Mouse (Mus musculus) heart, embryonic 12.5 days (tissue): Measurements from ENCODE around the gene Tfcp2l1. TPM values are rescaled to one million over a fixed set of nuclear protein-coding genes. Genes with fewer than 3 reads are reported as not detected.

Experiments used
- ATAC-seq: fragments of 200-750 bp; cut with Nextera tagmentation; 2 replicates; pipeline ENCODE4 v1.8.0; 2017; ENCODE audit warnings: moderate TSS enrichment, moderate library complexity; ENCODE audit not compliant: insufficient number of reproducible peaks, low FRiP score
- H3K27ac ChIP-seq: fragments of 300-500 bp; sonication (generic); 2 replicates; pipeline ENCODE4 v1.5.1; 2016; ENCODE audit warnings: mild to moderate bottlenecking, moderate library complexity; ENCODE audit not compliant: poor library complexity, severe bottlenecking
- H3K27me3 ChIP-seq: fragments of 300-500 bp; sonication (generic); replicated peaks from 2 replicates; pipeline ENCODE4 v1.6.1; 2016; ENCODE audit warnings: mild to moderate bottlenecking, moderate library complexity
- H3K36me3 ChIP-seq: fragments of 300-500 bp; sonication (generic); 2 replicates; pipeline ENCODE4 v1.6.1; 2016; ENCODE audit warnings: mild to moderate bottlenecking, moderate library complexity
- H3K4me1 ChIP-seq: fragments of 300-500 bp; sonication (generic); replicated peaks from 2 replicates; pipeline ENCODE4 v1.6.1; 2016; ENCODE audit warnings: mild to moderate bottlenecking
- H3K4me2 ChIP-seq: fragments of 300-500 bp; sonication (generic); 2 replicates; pipeline ENCODE4 v1.6.1; 2016; ENCODE audit warnings: mild to moderate bottlenecking, moderate library complexity
- H3K4me3 ChIP-seq: fragments of 300-500 bp; sonication (generic); 2 replicates; pipeline ENCODE4 v1.5.1; 2016; ENCODE audit warnings: mild to moderate bottlenecking
- H3K9ac ChIP-seq: fragments of 300-500 bp; sonication (generic); 2 replicates; pipeline ENCODE4 v1.6.1; 2016; ENCODE audit warnings: mild to moderate bottlenecking, moderate library complexity
- H3K9me3 ChIP-seq: fragments of 300-500 bp; sonication (generic); replicated peaks from 2 replicates; pipeline ENCODE4 v1.6.1; 2016; ENCODE audit warnings: mild to moderate bottlenecking, moderate library complexity
- WGBS: fragments of 180-500 bp; shearing (Covaris S2); methylation state at CpG from one replicate; pipeline ENCODE4 v1.1.7; 2016; 5-methylcytosine and 5-hydroxymethylcytosine counted together
- polyA plus RNA-seq: library from polyadenylated mRNA; unstranded; fragments of >200 nt; fragmentation: Nextera tagmentation; extraction: Ambion mirVana; gene quantifications from 2 replicates; pipeline ENCODE4 v1.2.1, GENCODE M21; 2016

The Tfcp2l1 gene
- polyA plus RNA-seq, 1 experiment from 2014 or later: 1.7 TPM

DNA sequence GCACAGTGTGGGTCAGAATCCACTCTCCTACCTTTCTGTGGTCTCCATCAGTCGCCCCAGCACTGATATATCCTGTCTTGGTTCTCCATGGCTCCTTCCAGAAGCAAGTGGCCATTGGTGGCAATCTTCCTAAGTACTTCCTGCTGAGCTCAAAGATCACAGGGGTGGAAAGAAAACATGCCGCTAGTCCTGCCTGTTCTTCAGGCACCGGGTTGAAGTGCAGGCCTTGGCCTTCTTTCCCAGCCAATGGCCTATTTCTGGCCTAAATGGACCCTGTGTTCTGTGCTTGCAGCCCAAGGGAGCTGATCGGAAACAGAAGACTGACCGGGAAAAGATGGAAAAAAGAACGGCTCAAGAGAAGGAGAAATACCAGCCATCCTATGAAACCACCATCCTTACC lies 31.0 kb downstream of the Tfcp2l1 start:
- ATAC-seq: no peak
- Histone ChIP-seq H3K4me3 (no peak overlapping the region), H3K27me3 (no peaks in the 10 kb centered on the region), H3K9me3 (no peaks in the 10 kb centered on the region), H3K4me2 (no peak overlapping the region), H3K4me1 (peaks cover 39% of the 10 kb centered on the region), H3K36me3 (no peaks in the 10 kb centered on the region), H3K9ac (no peak overlapping the region), H3K27ac (no peak overlapping the region)
- WGBS: 62% methylated on average over 6 of the region's 6 CpGs

DNA sequence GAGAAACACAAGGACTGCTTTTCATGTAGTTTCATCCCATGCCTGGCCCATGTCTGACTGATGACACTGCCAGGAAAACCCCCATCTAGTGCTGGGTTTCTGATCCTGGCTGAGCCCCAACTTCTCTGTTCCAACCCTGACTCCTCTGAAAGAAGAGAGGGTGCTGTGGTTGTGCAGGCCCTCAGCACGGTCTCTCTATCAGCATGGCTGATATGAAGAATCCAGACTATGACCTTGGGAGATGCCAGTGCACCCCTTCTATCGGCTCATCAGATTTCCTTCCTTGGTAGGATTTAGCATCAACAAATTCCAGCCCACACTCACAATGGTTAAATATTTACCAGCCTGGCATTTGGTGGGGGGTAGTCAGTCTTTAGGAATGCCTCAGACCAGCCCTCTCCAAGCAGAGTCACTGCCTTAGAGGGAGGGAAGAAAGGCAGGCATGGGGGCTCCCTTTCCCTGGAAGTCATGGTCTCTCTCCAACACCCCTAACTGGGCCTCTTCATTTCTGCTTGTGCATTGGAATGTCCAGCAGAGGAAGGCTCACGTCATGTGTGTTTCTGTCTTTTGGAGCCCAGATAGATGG lies 33.2 kb downstream of the Tfcp2l1 start:
- ATAC-seq: no peak
- WGBS: 22% methylated on average over 3 of the region's 3 CpGs
- Histone ChIP-seq H3K9me3 (no peaks in the 10 kb centered on the region), H3K27me3 (no peaks in the 10 kb centered on the region), H3K4me2 (no peak overlapping the region), H3K36me3 (no peaks in the 10 kb centered on the region), H3K27ac (no peak overlapping the region), H3K9ac (no peak overlapping the region), H3K4me3 (no peak overlapping the region), H3K4me1 (peaks cover 39% of the 10 kb centered on the region)

DNA sequence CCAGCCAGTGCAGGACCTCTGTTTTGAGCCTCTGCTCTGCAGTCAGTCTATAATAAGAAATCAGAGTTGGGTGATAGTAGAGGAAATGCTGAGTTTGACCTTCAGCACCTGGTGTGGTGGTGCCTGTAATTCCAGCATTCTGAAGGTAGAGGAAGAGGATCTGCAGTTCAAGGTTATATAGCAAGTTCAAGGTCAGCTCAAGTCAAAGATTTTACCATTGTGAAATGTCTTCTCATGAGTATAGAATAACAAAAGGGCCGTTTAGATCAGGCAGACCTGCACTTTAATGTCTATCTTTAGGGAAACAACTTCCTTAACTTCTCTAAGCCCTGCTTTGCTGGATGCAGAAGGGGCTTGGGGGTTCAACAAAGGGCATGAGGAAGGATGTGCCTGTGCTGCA lies 35.3 kb downstream of the Tfcp2l1 start:
- H3K9ac ChIP-seq: no peak overlapping the region
- WGBS: 47% methylated on average over 1 of the region's 1 CpGs

DNA sequence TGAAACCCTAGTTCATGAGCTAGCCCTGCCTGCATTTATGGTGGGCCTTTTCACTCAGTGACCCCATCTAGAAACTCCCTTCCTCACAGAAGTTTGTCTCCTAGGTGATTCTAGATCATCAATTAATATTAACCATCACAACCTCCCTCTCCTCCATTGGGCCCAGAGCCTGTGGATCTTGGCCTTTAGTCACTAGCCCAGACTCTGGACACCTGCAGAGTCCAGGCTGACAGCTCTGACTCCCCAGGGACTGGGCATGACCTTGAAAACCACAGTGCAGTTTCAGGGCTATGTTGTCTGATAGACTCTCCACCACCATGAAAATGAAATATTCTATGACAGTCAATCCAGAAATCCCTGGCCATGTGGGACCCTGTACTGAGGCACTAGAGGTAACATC lies 39.8 kb downstream of the Tfcp2l1 start:
- H3K4me2 ChIP-seq: no peak overlapping the region
- no peak overlapping the region for H3K9ac ChIP-seq
- 0 out of 2 replicates have a peak, but pooled peaks cover 6% of the 10 kb centered on the region for H3K27me3 ChIP-seq
- no peaks in the 10 kb centered on the region for H3K9me3 ChIP-seq
- no peaks in the 10 kb centered on the region for H3K36me3 ChIP-seq
- no peak overlapping the region for H3K4me3 ChIP-seq
- H3K27ac ChIP-seq: no peak overlapping the region
- ATAC-seq: no peak
- H3K4me1 ChIP-seq: peaks cover 9% of the 10 kb centered on the region

More for the DNA sequence above, 35.3 kb downstream of the Tfcp2l1 start:
- H3K4me3 ChIP-seq: no peak overlapping the region
- no peaks in the 10 kb centered on the region for H3K36me3 ChIP-seq
- no peak overlapping the region for H3K4me2 ChIP-seq
- H3K4me1 ChIP-seq: peaks cover 39% of the 10 kb centered on the region
- H3K27me3 ChIP-seq: no peaks in the 10 kb centered on the region
- H3K27ac ChIP-seq: no peak overlapping the region
- no peak for ATAC-seq
- H3K9me3 ChIP-seq: no peaks in the 10 kb centered on the region

DNA sequence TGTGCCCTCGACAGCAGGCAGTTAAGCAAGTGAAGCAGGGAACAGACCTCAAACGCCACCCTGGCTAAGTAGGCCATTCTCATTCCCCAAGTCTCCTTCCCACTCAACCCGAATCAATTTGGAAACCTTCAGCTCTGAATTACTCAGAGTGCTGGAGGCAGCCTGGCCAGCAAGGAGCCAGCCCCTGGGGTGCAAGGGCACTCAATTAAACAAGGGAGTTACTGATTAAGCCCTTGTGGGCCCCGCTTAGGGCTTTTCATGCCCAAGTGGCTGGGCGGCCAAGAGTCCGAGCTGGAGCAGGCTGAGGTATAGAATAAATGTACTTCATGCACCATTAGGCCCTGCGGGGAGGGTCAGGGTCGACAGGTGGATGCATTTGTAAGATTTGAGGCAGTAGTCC lies 44.5 kb downstream of the Tfcp2l1 start:
- no peak overlapping the region for H3K9ac ChIP-seq
- H3K9me3 ChIP-seq: no peaks in the 10 kb centered on the region
- H3K36me3 ChIP-seq: no peaks in the 10 kb centered on the region
- H3K27me3 ChIP-seq: 0 out of 2 replicates have a peak, but pooled peaks cover 6% of the 10 kb centered on the region
- ATAC-seq: no peak
- H3K27ac ChIP-seq: no peak overlapping the region
- no peak overlapping the region for H3K4me3 ChIP-seq
- 68% methylated on average over 8 of the region's 8 CpGs for WGBS
- no peak overlapping the region for H3K4me2 ChIP-seq
- no peaks in the 10 kb centered on the region for H3K4me1 ChIP-seq

DNA sequence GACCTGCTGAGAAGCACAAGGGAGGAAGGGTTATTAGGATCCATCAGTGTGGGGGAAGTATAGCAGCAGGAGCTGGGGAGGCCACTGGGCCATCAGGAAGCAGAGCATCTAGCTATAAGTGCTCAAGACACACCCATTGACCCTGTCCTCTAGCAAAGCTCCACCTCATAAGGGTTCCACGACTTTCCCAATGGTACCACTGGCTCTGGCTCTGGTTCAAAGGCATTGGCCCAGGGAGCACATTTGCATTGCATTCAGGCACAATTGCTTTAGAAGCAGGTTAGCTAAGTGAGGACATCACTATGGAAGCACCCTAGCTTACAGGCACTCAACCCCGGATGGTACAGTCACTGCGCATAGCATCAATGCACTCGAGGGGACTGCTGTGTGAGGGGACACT lies 46.4 kb downstream of the Tfcp2l1 start:
- Histone ChIP-seq H3K27me3 (0 out of 2 replicates have a peak, but pooled peaks cover 1% of the 10 kb centered on the region), H3K27ac (no peak overlapping the region), H3K36me3 (no peaks in the 10 kb centered on the region), H3K4me1 (no peaks in the 10 kb centered on the region), H3K4me2 (no peak overlapping the region), H3K4me3 (no peak overlapping the region), H3K9ac (no peak overlapping the region), H3K9me3 (no peaks in the 10 kb centered on the region)
- ATAC-seq: no peak
- WGBS: 79% methylated on average over 4 of the region's 4 CpGs

DNA sequence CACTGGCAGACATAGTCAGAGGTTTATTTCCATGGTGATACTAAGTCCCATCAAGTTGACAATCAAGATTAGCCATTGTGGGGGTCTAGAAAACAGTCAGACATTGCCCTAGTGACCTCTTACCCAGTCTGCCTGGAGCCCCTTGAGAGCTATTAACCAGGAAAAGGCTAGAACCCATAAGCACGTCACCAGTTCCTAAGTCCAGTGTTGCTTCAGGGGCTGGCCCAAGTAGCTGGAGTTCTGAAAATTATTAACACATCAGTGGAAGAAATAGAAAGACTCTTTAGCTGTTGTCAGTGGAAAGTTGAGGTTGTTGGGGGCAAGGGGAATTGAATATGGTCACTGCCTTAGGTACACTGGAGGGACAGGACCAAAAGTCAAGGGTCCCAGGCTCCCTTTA lies 54.2 kb downstream of the Tfcp2l1 start:
- no peak for ATAC-seq
- Histone ChIP-seq H3K4me3 (no peak overlapping the region), H3K36me3 (no peaks in the 10 kb centered on the region), H3K9me3 (no peaks in the 10 kb centered on the region; the same call in 1 of the 2 replicates), H3K27ac (no peak overlapping the region), H3K4me2 (no peak overlapping the region), H3K9ac (no peak overlapping the region), H3K4me1 (no peaks in the 10 kb centered on the region), H3K27me3 (no peaks in the 10 kb centered on the region)
- 71% methylated on average over 1 of the region's 1 CpGs for WGBS

DNA sequence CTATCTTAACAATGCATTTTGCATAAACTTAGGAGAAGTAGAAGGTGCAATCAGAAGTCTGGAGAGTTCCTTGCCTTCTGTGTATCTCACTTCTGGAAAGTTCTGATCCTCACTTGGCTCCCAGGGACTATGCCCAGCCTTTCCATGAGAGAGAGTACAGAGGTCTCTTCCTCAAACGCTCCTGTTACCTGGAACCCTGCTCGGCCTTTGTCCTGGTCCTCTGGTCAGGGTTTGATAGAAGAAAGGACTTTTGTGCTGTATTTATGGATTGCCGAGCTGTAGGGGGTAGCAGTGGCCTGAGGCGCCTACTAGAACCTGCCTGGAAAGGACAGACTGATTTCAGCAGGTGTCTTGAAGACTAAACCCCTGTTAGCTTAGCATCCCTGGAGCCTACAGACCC lies 55.9 kb downstream of the Tfcp2l1 start:
- H3K27me3 ChIP-seq: no peaks in the 10 kb centered on the region
- H3K4me1 ChIP-seq: no peaks in the 10 kb centered on the region
- H3K9ac ChIP-seq: no peak overlapping the region
- H3K4me2 ChIP-seq: no peak overlapping the region
- no peaks in the 10 kb centered on the region; the same call in 1 of the 2 replicates for H3K9me3 ChIP-seq
- H3K36me3 ChIP-seq: no peaks in the 10 kb centered on the region
- no peak for ATAC-seq
- no peak overlapping the region for H3K4me3 ChIP-seq
- no peak overlapping the region for H3K27ac ChIP-seq
- 55% methylated on average over 4 of the region's 4 CpGs for WGBS

DNA sequence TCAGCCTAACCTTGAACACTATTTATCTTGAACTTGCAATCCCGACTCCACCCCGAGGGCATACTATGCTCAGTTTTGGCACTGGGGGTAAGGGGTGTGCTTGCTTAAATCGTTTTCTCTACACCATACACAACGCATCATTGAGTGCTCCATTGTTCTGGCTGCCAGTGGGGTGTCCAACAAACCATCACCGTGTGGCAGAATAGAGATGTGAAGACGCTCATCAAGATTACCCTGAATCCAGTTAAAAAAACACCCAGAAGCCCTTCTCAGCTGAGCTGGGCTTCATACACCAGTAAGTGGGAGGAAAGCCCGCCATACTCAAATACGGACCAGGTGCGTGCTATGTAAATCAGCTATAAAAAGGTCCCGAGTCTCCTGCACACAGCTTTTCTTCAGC lies 60.0 kb downstream of the Tfcp2l1 start:
- Histone ChIP-seq H3K9ac (no peak overlapping the region), H3K4me1 (peaks cover 8% of the 10 kb centered on the region), H3K4me2 (no peak overlapping the region), H3K36me3 (no peaks in the 10 kb centered on the region), H3K27ac (no peak overlapping the region), H3K9me3 (no peaks in the 10 kb centered on the region), H3K27me3 (no peaks in the 10 kb centered on the region), H3K4me3 (no peak overlapping the region)
- 81% methylated on average over 10 of the region's 10 CpGs for WGBS
- ATAC-seq: no peak

DNA sequence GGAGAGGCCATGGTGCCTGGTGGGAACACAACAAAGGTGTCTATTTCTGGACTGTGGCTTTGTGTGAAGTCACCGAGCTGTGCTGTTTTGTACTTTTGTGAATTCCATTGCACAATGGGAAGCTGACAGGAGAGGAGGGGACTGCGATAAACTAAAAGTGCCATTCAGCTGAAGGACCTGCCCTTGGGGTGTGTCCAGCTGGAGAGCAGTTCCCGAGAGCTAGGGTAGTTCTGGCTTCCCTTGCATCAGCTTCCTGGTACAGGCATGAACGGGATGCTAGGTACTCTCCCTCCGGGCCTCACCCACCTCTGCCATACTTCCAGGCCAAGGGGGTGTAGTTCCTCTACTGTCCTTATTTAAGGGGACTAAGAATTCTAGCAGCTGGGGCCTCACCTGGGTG lies 62.1 kb downstream of the Tfcp2l1 start:
- no peaks in the 10 kb centered on the region for H3K9me3 ChIP-seq
- no peak overlapping the region for H3K4me3 ChIP-seq
- H3K27ac ChIP-seq: peak overlapping the region; percentile 37
- 38% methylated on average over 5 of the region's 5 CpGs for WGBS
- no peak overlapping the region for H3K9ac ChIP-seq
- ATAC-seq: peak; percentile 40; the same call in 1 of the 2 replicates
- no peaks in the 10 kb centered on the region for H3K27me3 ChIP-seq
- H3K4me2 ChIP-seq: 0 out of 2 replicates have a peak overlapping the region, but pooled peaks have one; percentile 7
- peaks cover 8% of the 10 kb centered on the region for H3K4me1 ChIP-seq
- no peaks in the 10 kb centered on the region for H3K36me3 ChIP-seq

DNA sequence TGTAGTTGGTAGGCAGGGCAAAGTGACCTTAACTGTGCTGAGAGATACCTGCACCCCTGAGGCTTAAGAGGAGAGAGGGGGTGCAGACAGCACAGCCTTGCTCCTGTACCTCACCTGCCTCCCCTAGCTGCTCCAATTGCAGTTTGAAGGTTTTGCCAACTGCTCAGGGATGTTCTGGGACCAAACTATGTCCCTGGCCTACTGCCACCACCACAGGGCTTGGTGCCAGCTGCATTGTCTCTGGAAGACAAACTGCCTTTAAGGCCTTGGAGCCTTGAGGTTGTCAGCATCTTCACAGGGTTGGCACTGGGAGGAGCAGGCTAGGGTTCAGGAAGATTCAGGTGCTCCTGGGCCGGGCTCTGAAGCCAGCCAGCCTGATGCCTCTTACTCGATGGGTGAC lies 66.7 kb downstream of the Tfcp2l1 start:
- H3K4me2 ChIP-seq: no peak overlapping the region
- H3K4me3 ChIP-seq: no peak overlapping the region
- no peaks in the 10 kb centered on the region for H3K9me3 ChIP-seq
- H3K9ac ChIP-seq: no peak overlapping the region
- no peaks in the 10 kb centered on the region for H3K27me3 ChIP-seq
- H3K36me3 ChIP-seq: no peaks in the 10 kb centered on the region
- no peak for ATAC-seq
- H3K4me1 ChIP-seq: peaks cover 8% of the 10 kb centered on the region
- WGBS: 78% methylated on average over 2 of the region's 2 CpGs
- H3K27ac ChIP-seq: no peak overlapping the region

DNA sequence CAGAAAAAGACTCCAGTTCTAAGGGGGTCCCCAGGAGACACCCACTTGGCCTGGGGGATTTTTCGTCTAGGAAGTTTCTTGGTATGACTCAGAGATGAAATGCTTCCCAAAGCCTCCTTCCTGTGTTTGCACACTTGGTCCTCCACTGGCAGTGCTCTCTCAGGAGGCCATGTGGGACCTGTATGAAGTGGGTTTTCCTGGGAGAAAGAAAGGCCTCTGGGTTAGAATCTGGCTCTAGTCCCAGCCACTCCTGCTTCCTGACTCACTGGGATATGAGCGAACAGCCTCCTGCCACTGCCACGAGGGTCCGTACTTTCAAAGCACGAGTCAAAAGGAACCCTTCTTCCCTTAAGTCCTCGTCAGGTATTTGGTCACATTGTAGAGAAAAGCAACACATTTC lies 70.2 kb downstream of the Tfcp2l1 start:
- Histone ChIP-seq H3K27ac (no peak overlapping the region), H3K4me1 (no peaks in the 10 kb centered on the region), H3K4me2 (no peak overlapping the region), H3K36me3 (no peaks in the 10 kb centered on the region), H3K9me3 (no peaks in the 10 kb centered on the region), H3K27me3 (no peaks in the 10 kb centered on the region), H3K4me3 (no peak overlapping the region), H3K9ac (no peak overlapping the region)
- ATAC-seq: no peak
- WGBS: 69% methylated on average over 6 of the region's 6 CpGs
